Mouse (Mus musculus) erythroblast, embryonic 14.5 days (primary cell): ENCODE results near the gene Gm17428.

Experiments
- GATA1 ChIP-seq: IDR thresholded peaks from 2 replicates; pipeline ENCODE4 v1.6.1; 2012; ENCODE audit warnings: low read length, inconsistent platforms, mixed read lengths
- TAL1 ChIP-seq: IDR thresholded peaks from 3 replicates; pipeline ENCODE4 v1.6.1; 2012; ENCODE audit warnings: low read length, inconsistent platforms, mixed read lengths

- TF ChIP-seq TAL1 (no peak), GATA1 (no peak)
These were observed 27.4 kb downstream of the Gm17428 start for GRCm38 (mm10) chr14:55003878-55004855.
